Mouse (Mus musculus): ENCODE data around the gene Lrp5. TPM values are rescaled to one million over a fixed set of nuclear protein-coding genes. Genes with fewer than 3 reads are reported as not detected.
A peak's percentile ranks its signal among the peaks of the same experiment; 100 is the strongest.

Gene Lrp5
- total and polyA plus RNA-seq, 2 experiments from 2014 or later, result 0.56 to 11.1 TPM

DNA sequence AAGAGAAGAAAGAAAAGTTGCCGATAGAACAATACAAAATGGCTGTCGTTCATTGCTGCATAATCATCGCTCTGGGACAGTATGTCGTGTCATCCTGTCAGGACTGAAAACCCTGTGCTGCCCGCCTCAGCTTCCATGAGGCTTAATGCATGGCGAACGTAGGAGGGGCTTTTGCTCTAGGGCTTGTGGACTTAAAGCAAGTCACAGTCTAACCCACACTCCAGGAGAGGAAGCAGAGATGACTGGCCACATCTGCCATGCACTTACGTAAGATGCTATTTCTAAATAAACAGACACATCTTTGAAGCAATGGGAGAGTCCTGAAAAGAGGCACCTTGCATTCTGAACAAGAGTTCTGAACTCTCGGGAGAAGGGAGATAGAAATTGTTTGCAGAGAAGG lies 36.8 kb upstream of the Lrp5 start:
- Histone ChIP-seq H3K9me3 (ENCODE audit: low read length) (no peaks in the 10 kb centered on the region), H3K36me3 (ENCODE audit: insufficient read depth) (no peaks in the 10 kb centered on the region), H3K27me3 (ENCODE audit: insufficient read depth, low read length) (no peaks in the 10 kb centered on the region), H3K4me3 (ENCODE audit: low read depth, low read length) (no peak overlapping the region), H3K4me1 (ENCODE audit: insufficient read depth) (no peaks in the 10 kb centered on the region), H3K27ac (ENCODE audit: low read depth, low read length) (no peak overlapping the region), H3K9ac (no peak overlapping the region), H3K4me2 (ENCODE audit: low read depth) (no peak overlapping the region)
- DNase-seq, result no peak
- ATAC-seq, result no peak
- no peak for TF ChIP-seq CTCF (IDR thresholded peaks at IDR 0.05; ENCODE audit: low read depth)
- 93% methylated on average over 9 of the region's 9 CpGs for WGBS

DNA sequence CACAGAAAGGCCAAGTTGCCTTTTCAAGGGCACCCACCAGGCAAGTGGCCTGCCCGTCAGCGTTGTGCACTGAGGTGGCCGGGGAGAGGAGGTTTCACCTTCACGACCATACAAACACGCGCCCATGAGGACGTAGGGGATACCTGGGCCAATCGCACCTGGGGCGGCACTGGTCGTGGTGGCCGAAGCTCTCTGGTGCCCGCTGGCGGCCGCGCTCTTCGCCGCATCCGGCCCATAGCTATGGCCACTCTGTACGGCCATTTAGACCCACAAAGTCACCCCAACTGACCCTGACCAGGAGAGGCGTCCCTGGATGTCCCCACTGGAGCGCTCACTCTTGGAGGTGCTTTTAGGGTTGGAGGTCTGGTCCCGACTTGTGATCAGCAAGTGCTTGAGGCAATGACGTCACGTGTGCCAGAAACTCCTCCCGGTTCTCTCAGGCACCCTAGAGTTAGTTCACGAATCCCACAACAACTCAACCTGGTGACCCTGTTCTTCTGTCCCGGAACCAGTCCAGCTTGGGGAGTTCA lies 33.1 kb upstream of the Lrp5 start:
- H3K27ac ChIP-seq (ENCODE audit: low read depth, low read length), result no peak overlapping the region
- no peaks in the 10 kb centered on the region for H3K27me3 ChIP-seq (ENCODE audit: insufficient read depth, low read length)
- H3K4me3 ChIP-seq (ENCODE audit: low read depth, low read length), result peak overlapping the region; percentile 42
- peak overlapping the region; percentile 44 for H3K9ac ChIP-seq
- peak overlapping the region; percentile 94 for H3K4me2 ChIP-seq (ENCODE audit: low read depth)
- ATAC-seq (peak; percentile 60), DNase-seq (peak; percentile 56)
- TF ChIP-seq CTCF (IDR thresholded peaks at IDR 0.05; ENCODE audit: low read depth), result no peak; the same call in none of the 2 replicates
- no peaks in the 10 kb centered on the region for H3K9me3 ChIP-seq (ENCODE audit: low read length)
- peaks cover 27% of the 10 kb centered on the region for H3K36me3 ChIP-seq (ENCODE audit: insufficient read depth)
- H3K4me1 ChIP-seq (ENCODE audit: insufficient read depth), result no peaks in the 10 kb centered on the region
- 3% methylated on average over 27 of the region's 27 CpGs for WGBS

DNA sequence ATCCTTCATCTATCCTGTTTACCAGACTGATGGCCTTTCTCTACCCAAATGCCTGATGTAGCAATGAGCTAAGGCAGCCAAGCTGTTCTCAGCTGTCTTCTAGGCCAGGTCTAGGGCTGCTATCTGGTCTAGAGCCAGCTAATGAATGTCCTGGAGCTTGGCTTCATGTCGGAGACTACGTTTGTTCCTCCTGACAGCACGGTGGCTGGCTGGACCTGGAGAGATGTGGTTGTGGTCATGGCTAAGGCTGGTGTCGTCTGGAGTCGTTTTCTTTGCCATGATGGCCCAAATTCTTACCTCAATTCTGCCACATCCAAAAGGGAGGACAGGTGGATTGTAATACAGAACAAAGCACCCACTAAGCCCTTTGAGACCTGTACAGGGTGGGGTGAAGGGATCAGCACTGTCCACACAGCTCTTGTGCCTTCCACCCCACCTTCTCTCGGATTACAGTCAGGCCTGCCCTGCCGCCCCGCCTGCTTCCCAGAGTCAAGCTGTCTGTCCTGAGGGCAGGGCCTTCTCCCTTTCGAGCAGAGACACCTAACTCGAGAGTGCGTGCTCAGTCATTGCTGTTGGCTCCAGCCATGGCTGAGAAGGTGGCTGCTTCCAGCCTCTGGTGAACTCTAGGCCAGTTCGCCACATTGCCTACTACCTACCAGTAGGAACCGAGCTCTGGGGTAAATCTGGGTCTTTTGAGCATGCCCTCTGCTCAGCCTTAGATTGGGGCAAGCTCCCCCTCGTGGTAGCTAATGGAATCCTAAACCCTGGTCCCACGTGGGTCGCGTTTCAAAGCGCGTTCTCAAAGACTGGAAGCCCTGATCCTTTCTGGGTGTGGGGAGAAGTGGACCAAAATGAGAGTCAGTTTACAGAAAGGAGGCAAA lies 32.4 kb upstream of the Lrp5 start:
- Histone ChIP-seq H3K4me3 (ENCODE audit: low read depth, low read length) (peak overlapping the region; percentile 42), H3K4me1 (ENCODE audit: insufficient read depth) (no peaks in the 10 kb centered on the region), H3K4me2 (ENCODE audit: low read depth) (peak overlapping the region; percentile 94), H3K36me3 (ENCODE audit: insufficient read depth) (peaks cover 29% of the 10 kb centered on the region), H3K9me3 (ENCODE audit: low read length) (no peaks in the 10 kb centered on the region), H3K27me3 (ENCODE audit: insufficient read depth, low read length) (no peaks in the 10 kb centered on the region), H3K9ac (peak overlapping the region; percentile 44), H3K27ac (ENCODE audit: low read depth, low read length) (0 out of 2 replicates have a peak overlapping the region, but pooled peaks have one; percentile 16)
- ATAC-seq (peak; percentile 91), DNase-seq (peak; percentile 79)
- TF ChIP-seq CTCF (IDR thresholded peaks at IDR 0.05; ENCODE audit: low read depth), result peak; percentile 69
- WGBS, result 42% methylated on average over 19 of the region's 19 CpGs

DNA sequence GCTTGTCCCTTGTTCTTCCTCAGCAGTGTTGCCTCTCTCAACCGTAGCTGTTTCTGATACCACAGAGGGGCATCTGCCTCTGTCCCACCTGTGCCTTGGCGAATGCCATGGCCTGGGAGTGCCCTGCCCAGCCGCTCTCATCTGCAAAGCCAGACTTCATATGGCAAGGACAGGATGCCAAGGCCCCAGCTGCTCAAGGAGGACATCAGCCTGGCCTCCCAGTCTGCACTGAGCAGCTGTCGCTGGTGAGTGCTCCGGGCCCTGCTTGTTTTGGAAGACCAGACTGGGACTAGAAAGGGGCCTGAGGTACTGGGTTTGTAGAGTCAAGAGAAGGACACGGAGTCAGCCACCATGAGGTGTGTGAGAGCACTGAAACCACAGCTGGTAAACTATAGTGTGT lies 28.0 kb upstream of the Lrp5 start:
- no peak for ATAC-seq
- no peaks in the 10 kb centered on the region for H3K9me3 ChIP-seq (ENCODE audit: low read length)
- H3K27ac ChIP-seq (ENCODE audit: low read depth, low read length), result no peak overlapping the region
- no peak for DNase-seq
- 0 out of 2 replicates have a peak, but pooled peaks cover 5% of the 10 kb centered on the region for H3K4me1 ChIP-seq (ENCODE audit: insufficient read depth)
- 90% methylated on average over 6 of the region's 6 CpGs for WGBS
- no peak overlapping the region for H3K4me3 ChIP-seq (ENCODE audit: low read depth, low read length)
- H3K36me3 ChIP-seq (ENCODE audit: insufficient read depth), result peaks cover 29% of the 10 kb centered on the region
- H3K27me3 ChIP-seq (ENCODE audit: insufficient read depth, low read length), result no peaks in the 10 kb centered on the region
- no peak overlapping the region for H3K4me2 ChIP-seq (ENCODE audit: low read depth)
- no peak for TF ChIP-seq CTCF (IDR thresholded peaks at IDR 0.05; ENCODE audit: low read depth)
- H3K9ac ChIP-seq, result no peak overlapping the region

DNA sequence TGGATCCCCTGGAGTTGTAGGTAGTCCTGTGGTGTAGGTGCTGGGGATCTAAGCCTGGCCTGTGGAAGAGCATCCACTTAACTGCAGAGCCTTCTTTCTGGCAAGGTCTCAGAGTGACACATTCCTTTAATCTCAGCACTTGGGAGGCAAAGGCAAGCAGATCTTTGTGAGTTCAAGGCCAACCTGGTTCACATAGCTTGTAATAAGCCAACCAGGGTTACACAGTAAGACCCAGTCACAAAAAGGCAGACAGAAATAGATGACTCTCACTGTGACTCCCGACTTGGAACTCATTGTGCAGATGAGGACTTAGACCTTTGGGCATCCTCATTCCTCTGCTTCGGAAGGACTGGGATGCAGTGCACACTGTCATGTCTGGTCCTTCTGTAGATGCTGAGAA lies 24.1 kb upstream of the Lrp5 start:
- 0 out of 2 replicates have a peak, but pooled peaks cover 5% of the 10 kb centered on the region for H3K36me3 ChIP-seq (ENCODE audit: insufficient read depth)
- WGBS, result 88% methylated on average over 2 of the region's 2 CpGs
- H3K27ac ChIP-seq (ENCODE audit: low read depth, low read length), result no peak overlapping the region
- peaks cover 14% of the 10 kb centered on the region; the same call in 1 of the 2 replicates for H3K4me1 ChIP-seq (ENCODE audit: insufficient read depth)
- H3K4me2 ChIP-seq (ENCODE audit: low read depth), result no peak overlapping the region
- H3K9ac ChIP-seq, result no peak overlapping the region
- no peak for ATAC-seq
- TF ChIP-seq CTCF (IDR thresholded peaks at IDR 0.05; ENCODE audit: low read depth), result no peak
- no peaks in the 10 kb centered on the region for H3K27me3 ChIP-seq (ENCODE audit: insufficient read depth, low read length)
- DNase-seq, result no peak
- no peak overlapping the region for H3K4me3 ChIP-seq (ENCODE audit: low read depth, low read length)
- no peaks in the 10 kb centered on the region for H3K9me3 ChIP-seq (ENCODE audit: low read length)

DNA sequence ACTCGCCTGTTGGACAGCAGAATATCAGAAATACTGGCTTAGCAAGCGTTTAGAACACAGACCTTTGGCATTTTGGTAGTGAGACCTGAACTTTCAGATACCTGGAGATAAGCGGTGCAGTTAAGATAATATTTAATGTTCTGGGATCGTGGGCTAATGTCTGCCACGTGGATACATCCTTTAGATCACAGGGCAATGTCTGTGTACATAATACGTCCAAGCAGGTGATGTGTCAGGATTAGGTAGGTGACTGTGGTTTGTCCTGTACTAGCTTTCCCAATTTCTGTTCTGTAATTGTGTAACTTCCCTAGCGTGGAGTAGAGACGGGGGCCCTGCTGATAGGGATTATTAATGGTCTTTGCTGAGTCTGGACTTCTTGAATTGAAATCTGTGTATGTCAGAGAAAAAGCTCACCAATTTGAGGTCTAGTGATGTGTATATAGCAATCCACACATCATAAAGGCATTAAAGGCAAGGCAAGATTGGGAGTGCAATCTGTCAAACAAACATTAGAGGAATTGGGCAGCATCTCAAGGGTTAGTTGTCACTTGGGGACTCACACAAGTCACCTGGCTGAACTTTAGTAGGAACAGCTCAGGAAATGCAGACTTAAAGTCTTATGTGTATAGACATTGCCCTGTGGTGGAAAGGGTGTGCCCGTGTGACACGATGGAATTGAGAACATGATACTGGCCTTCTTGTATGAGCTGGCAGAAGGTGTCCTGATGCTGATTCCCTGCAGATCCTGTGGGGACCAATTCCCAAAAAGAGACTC lies 22.8 kb upstream of the Lrp5 start:
- peak overlapping the region; percentile 88 for H3K4me3 ChIP-seq (ENCODE audit: low read depth, low read length)
- 46% methylated on average over 10 of the region's 10 CpGs for WGBS
- peak overlapping the region; percentile 94 for H3K9ac ChIP-seq
- no peaks in the 10 kb centered on the region for H3K36me3 ChIP-seq (ENCODE audit: insufficient read depth)
- no peaks in the 10 kb centered on the region for H3K9me3 ChIP-seq (ENCODE audit: low read length)
- no peak overlapping the region for H3K27ac ChIP-seq (ENCODE audit: low read depth, low read length)
- ATAC-seq (no peak), DNase-seq (no peak)
- peaks cover 14% of the 10 kb centered on the region; the same call in 1 of the 2 replicates for H3K4me1 ChIP-seq (ENCODE audit: insufficient read depth)
- TF ChIP-seq CTCF (IDR thresholded peaks at IDR 0.05; ENCODE audit: low read depth), result no peak
- H3K4me2 ChIP-seq (ENCODE audit: low read depth), result peak overlapping the region; percentile 80
- H3K27me3 ChIP-seq (ENCODE audit: insufficient read depth, low read length), result no peaks in the 10 kb centered on the region

Measured in forebrain, postnatal 0 days (tissue).